Mouse (Mus musculus) cerebellum, adult 2 months (tissue): ENCODE data around the gene 1110059E24Rik.

Experiments used
- CTCF ChIP-seq: fragments of 200-500 bp; IDR thresholded peaks from 2 replicates; pipeline ENCODE4 v1.5.1; 2011; ENCODE audit warnings: low read depth, mild to moderate bottlenecking, control low read depth, low read length, moderate library complexity, borderline replicate concordance; ENCODE audit not compliant: insufficient read depth
- POLR2A ChIP-seq: fragments of 200-500 bp; IDR thresholded peaks from 2 replicates; pipeline ENCODE4 v1.6.1; 2011; ENCODE audit warnings: low read length, control low read depth, borderline replicate concordance; ENCODE audit not compliant: insufficient read depth

DNA sequence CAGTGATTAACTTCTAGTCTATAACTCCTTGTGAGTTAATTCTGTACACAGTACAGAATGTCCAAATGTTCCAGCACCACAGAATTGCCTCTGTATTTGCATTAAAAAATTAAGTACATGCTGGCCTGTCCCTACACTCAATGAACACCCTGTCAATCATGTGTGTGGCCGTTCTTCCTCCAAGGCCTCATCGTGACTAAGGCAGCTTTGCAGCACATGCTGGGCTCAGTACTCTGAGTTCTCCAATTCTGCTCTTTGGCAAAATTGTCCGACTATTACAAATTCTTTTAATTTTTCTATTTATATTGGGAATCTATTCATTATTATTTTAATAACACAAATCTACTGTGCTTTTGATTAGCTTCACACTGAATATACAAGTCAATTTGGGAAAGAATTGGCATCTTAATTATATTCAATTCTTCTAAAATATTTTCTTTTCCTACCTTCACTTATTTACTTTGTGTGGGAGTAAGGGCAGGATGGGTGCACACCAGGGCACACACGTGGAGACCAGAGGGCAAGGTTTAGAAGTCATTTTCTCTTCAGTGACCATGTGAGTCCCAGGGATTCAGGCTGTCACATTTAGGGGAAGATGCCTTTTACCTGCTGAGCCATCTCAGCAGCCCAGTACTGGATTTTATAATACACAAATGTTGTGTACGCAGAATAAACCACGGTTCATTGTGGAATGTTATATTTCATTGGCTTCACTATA is 26.3 kb downstream of the 1110059E24Rik start:
- no peak for TF ChIP-seq CTCF
- TF ChIP-seq POLR2A, result no peak
